Mouse (Mus musculus): Measurements from ENCODE around the gene Noxo1. TPM values are rescaled to one million over a fixed set of nuclear protein-coding genes. Genes with fewer than 3 reads are reported as not detected.

Gene Noxo1
- polyA plus RNA-seq, 1 experiment from 2014 or later, result 0.97 TPM

- ATAC-seq (ENCODE audit: low FRiP score), result no peak
- DNase-seq (ENCODE audit: low spot score, missing footprints), result no peak
- Histone ChIP-seq H3K4me2 (no peak overlapping the region), H3K4me3 (ENCODE audit: low read depth, low read length) (peak overlapping the region; percentile 3; the same call in 1 of the 2 replicates), H3K9me3 (ENCODE audit: control insufficient read depth, low read length) (no peaks in the 10 kb centered on the region), H3K4me1 (ENCODE audit: control insufficient read depth, insufficient read depth, low read length) (peaks cover 24% of the 10 kb centered on the region), H3K36me3 (ENCODE audit: control insufficient read depth, insufficient read depth, low read length) (no peaks in the 10 kb centered on the region), H3K27ac (ENCODE audit: low read depth, low read length) (no peak overlapping the region), H3K27me3 (ENCODE audit: control insufficient read depth, insufficient read depth, low read length) (no peaks in the 10 kb centered on the region), H3K9ac (ENCODE audit: low read length) (no peak overlapping the region; the same call in 1 of the 2 replicates)
- 80% methylated on average over 5 of the region's 5 CpGs for WGBS
Measured at GRCm38 (mm10) chr17:24671346-24671745, 24.7 kb upstream of the Noxo1 start.

DNA sequence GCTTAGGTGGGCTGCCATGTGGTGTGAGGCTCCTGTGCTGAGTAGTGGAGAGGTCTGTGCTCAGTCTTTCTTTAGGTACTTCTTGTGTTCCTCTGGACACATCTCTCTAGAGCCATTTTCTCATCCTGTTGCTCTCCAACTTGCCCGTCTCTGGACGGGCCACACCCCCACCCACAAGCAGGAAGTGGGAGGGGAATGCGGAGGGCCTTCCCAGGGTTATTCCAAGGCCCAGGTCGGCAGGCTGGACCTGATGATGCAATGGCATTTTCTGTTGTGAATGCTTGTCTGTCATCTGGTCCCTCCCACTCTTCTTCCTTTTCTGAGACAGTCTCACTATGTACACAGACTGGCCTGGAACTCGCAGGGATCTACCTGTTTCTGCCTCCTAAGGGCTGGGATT, 23.9 kb upstream of the Noxo1 start:
- no peak for DNase-seq (ENCODE audit: low spot score, missing footprints)

DNA sequence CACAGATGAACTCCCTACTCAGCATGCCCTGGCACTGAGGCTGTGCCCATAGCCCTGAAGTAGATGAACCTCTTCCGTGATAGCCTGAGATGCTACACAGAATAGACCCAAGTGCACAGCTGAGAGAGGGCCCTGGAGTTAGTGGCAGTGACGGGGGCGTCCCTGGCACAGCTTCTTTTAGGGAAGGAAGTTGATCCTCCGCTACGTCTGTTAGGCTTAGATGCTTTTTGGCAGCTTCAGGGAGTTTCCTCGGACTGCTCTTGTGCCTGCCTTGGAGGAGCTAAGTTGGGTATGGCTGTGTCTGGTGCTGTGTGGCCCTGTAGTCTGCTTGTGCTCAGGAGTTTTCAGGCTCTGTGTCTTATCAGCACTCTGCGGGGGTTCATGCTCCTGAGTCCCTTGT, 21.8 kb upstream of the Noxo1 start:
- H3K27me3 ChIP-seq (ENCODE audit: control insufficient read depth, insufficient read depth, low read length), result no peaks in the 10 kb centered on the region
- peaks cover 20% of the 10 kb centered on the region for H3K4me1 ChIP-seq (ENCODE audit: control insufficient read depth, insufficient read depth, low read length)
- no peak overlapping the region for H3K9ac ChIP-seq (ENCODE audit: low read length)
- no peaks in the 10 kb centered on the region for H3K9me3 ChIP-seq (ENCODE audit: control insufficient read depth, low read length)
- no peak overlapping the region for H3K4me2 ChIP-seq
- H3K36me3 ChIP-seq (ENCODE audit: control insufficient read depth, insufficient read depth, low read length), result peaks cover 18% of the 10 kb centered on the region
- H3K4me3 ChIP-seq (ENCODE audit: low read depth, low read length), result no peak overlapping the region
- DNase-seq (ENCODE audit: low spot score, missing footprints), result no peak
- no peak overlapping the region for H3K27ac ChIP-seq (ENCODE audit: low read depth, low read length)
- ATAC-seq (ENCODE audit: low FRiP score), result no peak
- WGBS, result 89% methylated on average over 7 of the region's 7 CpGs

More for the DNA sequence above, 23.9 kb upstream of the Noxo1 start:
- WGBS, result 47% methylated on average over 5 of the region's 5 CpGs
- no peak overlapping the region for H3K4me2 ChIP-seq
- H3K36me3 ChIP-seq (ENCODE audit: control insufficient read depth, insufficient read depth, low read length), result peaks cover 4% of the 10 kb centered on the region; the same call in 1 of the 2 replicates
- no peaks in the 10 kb centered on the region for H3K27me3 ChIP-seq (ENCODE audit: control insufficient read depth, insufficient read depth, low read length)
- ATAC-seq (ENCODE audit: low FRiP score), result no peak
- peaks cover 24% of the 10 kb centered on the region for H3K4me1 ChIP-seq (ENCODE audit: control insufficient read depth, insufficient read depth, low read length)
- no peak overlapping the region for H3K4me3 ChIP-seq (ENCODE audit: low read depth, low read length)
- H3K9ac ChIP-seq (ENCODE audit: low read length), result peak overlapping the region; percentile 24; the same call in 1 of the 2 replicates
- no peaks in the 10 kb centered on the region for H3K9me3 ChIP-seq (ENCODE audit: control insufficient read depth, low read length)
- no peak overlapping the region for H3K27ac ChIP-seq (ENCODE audit: low read depth, low read length)

GRCm38 (mm10) chr17:24676187-24676586, 19.8 kb upstream of the Noxo1 start:
- H3K36me3 ChIP-seq (ENCODE audit: control insufficient read depth, insufficient read depth, low read length), result peaks cover 27% of the 10 kb centered on the region
- no peak overlapping the region for H3K27ac ChIP-seq (ENCODE audit: low read depth, low read length)
- peak; percentile 95 for DNase-seq (ENCODE audit: low spot score, missing footprints)
- H3K9me3 ChIP-seq (ENCODE audit: control insufficient read depth, low read length), result no peaks in the 10 kb centered on the region
- no peak overlapping the region for H3K4me3 ChIP-seq (ENCODE audit: low read depth, low read length)
- no peaks in the 10 kb centered on the region for H3K27me3 ChIP-seq (ENCODE audit: control insufficient read depth, insufficient read depth, low read length)
- WGBS, result 59% methylated on average over 2 of the region's 2 CpGs
- no peak for ATAC-seq (ENCODE audit: low FRiP score)
- no peak overlapping the region for H3K9ac ChIP-seq (ENCODE audit: low read length)
- no peak overlapping the region for H3K4me2 ChIP-seq
- H3K4me1 ChIP-seq (ENCODE audit: control insufficient read depth, insufficient read depth, low read length), result peaks cover 10% of the 10 kb centered on the region

DNA sequence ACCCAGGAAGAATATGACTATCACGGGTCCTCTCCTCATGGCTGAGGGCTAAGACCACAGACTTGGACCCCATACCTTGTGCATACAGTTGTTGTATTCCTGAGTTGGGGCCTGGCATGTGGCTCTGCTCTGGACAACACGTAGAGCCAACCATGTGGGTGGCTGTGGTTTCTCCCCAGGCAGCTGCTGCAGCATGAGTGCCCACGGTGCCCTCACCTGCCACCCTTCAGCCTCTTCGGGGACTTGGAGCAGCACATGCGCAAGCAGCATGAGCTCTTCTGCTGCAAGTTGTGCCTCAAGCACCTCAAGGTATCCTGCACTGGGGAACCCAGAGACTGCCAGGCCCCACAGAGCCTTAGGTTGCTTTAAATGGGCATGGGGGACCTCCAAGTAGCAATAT, 19.2 kb upstream of the Noxo1 start:
- Histone ChIP-seq H3K4me2 (no peak overlapping the region), H3K4me3 (ENCODE audit: low read depth, low read length) (no peak overlapping the region), H3K27ac (ENCODE audit: low read depth, low read length) (no peak overlapping the region), H3K9me3 (ENCODE audit: control insufficient read depth, low read length) (no peaks in the 10 kb centered on the region), H3K9ac (ENCODE audit: low read length) (no peak overlapping the region), H3K27me3 (ENCODE audit: control insufficient read depth, insufficient read depth, low read length) (no peaks in the 10 kb centered on the region), H3K36me3 (ENCODE audit: control insufficient read depth, insufficient read depth, low read length) (peaks cover 32% of the 10 kb centered on the region), H3K4me1 (ENCODE audit: control insufficient read depth, insufficient read depth, low read length) (peaks cover 3% of the 10 kb centered on the region)
- WGBS, result 88% methylated on average over 5 of the region's 5 CpGs
- ATAC-seq (ENCODE audit: low FRiP score) (no peak), DNase-seq (ENCODE audit: low spot score, missing footprints) (no peak)

- H3K4me2 ChIP-seq, result no peak overlapping the region
- H3K27ac ChIP-seq (ENCODE audit: low read depth, low read length), result no peak overlapping the region
- H3K27me3 ChIP-seq (ENCODE audit: control insufficient read depth, insufficient read depth, low read length), result no peaks in the 10 kb centered on the region
- 94% methylated on average over 24 of the region's 24 CpGs for WGBS
- H3K4me3 ChIP-seq (ENCODE audit: low read depth, low read length), result no peak overlapping the region
- H3K36me3 ChIP-seq (ENCODE audit: control insufficient read depth, insufficient read depth, low read length), result peaks cover 32% of the 10 kb centered on the region
- no peaks in the 10 kb centered on the region for H3K9me3 ChIP-seq (ENCODE audit: control insufficient read depth, low read length)
- ATAC-seq (ENCODE audit: low FRiP score) (no peak), DNase-seq (ENCODE audit: low spot score, missing footprints) (no peak)
- H3K4me1 ChIP-seq (ENCODE audit: control insufficient read depth, insufficient read depth, low read length), result no peaks in the 10 kb centered on the region
- H3K9ac ChIP-seq (ENCODE audit: low read length), result no peak overlapping the region
Measured at GRCm38 (mm10) chr17:24677500-24678080, 18.4 kb upstream of the Noxo1 start.

- Histone ChIP-seq H3K4me2 (no peak overlapping the region), H3K36me3 (ENCODE audit: control insufficient read depth, insufficient read depth, low read length) (peaks cover 1% of the 10 kb centered on the region; the same call in 1 of the 2 replicates), H3K4me1 (ENCODE audit: control insufficient read depth, insufficient read depth, low read length) (peaks cover 4% of the 10 kb centered on the region; the same call in 1 of the 2 replicates), H3K4me3 (ENCODE audit: low read depth, low read length) (no peak overlapping the region), H3K9me3 (ENCODE audit: control insufficient read depth, low read length) (no peaks in the 10 kb centered on the region), H3K9ac (ENCODE audit: low read length) (no peak overlapping the region), H3K27ac (ENCODE audit: low read depth, low read length) (no peak overlapping the region), H3K27me3 (ENCODE audit: control insufficient read depth, insufficient read depth, low read length) (peaks cover 42% of the 10 kb centered on the region)
- DNase-seq (ENCODE audit: low spot score, missing footprints) (peak; percentile 86), ATAC-seq (ENCODE audit: low FRiP score) (no peak)
- WGBS, result 28% methylated on average over 16 of the region's 16 CpGs
Measured at GRCm38 (mm10) chr17:24686514-24686913, 9.5 kb upstream of the Noxo1 start.

- Histone ChIP-seq H3K27ac (ENCODE audit: low read depth, low read length) (no peak overlapping the region), H3K4me3 (ENCODE audit: low read depth, low read length) (peak overlapping the region; percentile 4; the same call in 1 of the 2 replicates), H3K36me3 (ENCODE audit: control insufficient read depth, insufficient read depth, low read length) (no peaks in the 10 kb centered on the region), H3K4me1 (ENCODE audit: control insufficient read depth, insufficient read depth, low read length) (peaks cover 4% of the 10 kb centered on the region; the same call in 1 of the 2 replicates), H3K9me3 (ENCODE audit: control insufficient read depth, low read length) (no peaks in the 10 kb centered on the region), H3K4me2 (peak overlapping the region; percentile 36), H3K9ac (ENCODE audit: low read length) (no peak overlapping the region), H3K27me3 (ENCODE audit: control insufficient read depth, insufficient read depth, low read length) (peaks cover 42% of the 10 kb centered on the region)
- WGBS, result 5% methylated on average over 25 of the region's 25 CpGs
- ATAC-seq (ENCODE audit: low FRiP score), result peak; percentile 34; the same call in 1 of the 2 replicates
- DNase-seq (ENCODE audit: low spot score, missing footprints), result peak; percentile 93
Measured at GRCm38 (mm10) chr17:24687146-24687595, 8.9 kb upstream of the Noxo1 start.

DNA sequence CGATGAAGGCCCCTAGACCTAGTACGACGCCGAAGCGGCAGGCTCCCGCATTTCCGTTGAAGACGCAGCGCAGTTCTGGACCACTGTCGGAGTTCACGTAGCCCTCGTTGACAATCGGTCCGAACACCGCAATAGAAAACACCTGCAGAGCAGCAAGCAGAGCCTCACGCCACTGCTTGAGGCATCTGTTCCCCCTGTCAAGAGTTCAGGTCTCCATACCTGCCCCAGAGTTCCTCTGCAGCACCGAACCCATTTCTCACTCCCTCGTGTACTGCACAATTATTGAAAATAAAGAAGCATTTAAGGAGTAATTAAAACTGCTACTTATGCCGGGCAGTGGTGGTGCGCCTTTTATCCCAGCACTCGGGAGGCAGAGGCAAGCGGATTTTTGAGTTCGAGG, 8.4 kb upstream of the Noxo1 start:
- Histone ChIP-seq H3K4me1 (ENCODE audit: control insufficient read depth, insufficient read depth, low read length) (peaks cover 4% of the 10 kb centered on the region; the same call in 1 of the 2 replicates), H3K27ac (ENCODE audit: low read depth, low read length) (no peak overlapping the region)
- WGBS, result 22% methylated on average over 23 of the region's 23 CpGs

More for the DNA sequence above, 8.4 kb upstream of the Noxo1 start:
- Histone ChIP-seq H3K4me3 (ENCODE audit: low read depth, low read length) (peak overlapping the region; percentile 4; the same call in 1 of the 2 replicates), H3K27me3 (ENCODE audit: control insufficient read depth, insufficient read depth, low read length) (peaks cover 42% of the 10 kb centered on the region), H3K9ac (ENCODE audit: low read length) (no peak overlapping the region), H3K36me3 (ENCODE audit: control insufficient read depth, insufficient read depth, low read length) (no peaks in the 10 kb centered on the region), H3K4me2 (peak overlapping the region; percentile 36), H3K9me3 (ENCODE audit: control insufficient read depth, low read length) (no peaks in the 10 kb centered on the region)
- peak; percentile 88 for DNase-seq (ENCODE audit: low spot score, missing footprints)
- no peak for ATAC-seq (ENCODE audit: low FRiP score)
